Mouse (Mus musculus) A20 (cell line): Measurements from ENCODE around the gene Gjc3.
"Not testable (repeated sequence)": the region's sequence is repeated elsewhere in the genome, so short reads cannot be mapped to it uniquely, and the experiment has no call there.

ENCODE experiments used
- DNase-seq: peaks from one replicate; pipeline ENCODE4 v3.0.0-alpha.2; 2011; ENCODE audit warnings: low read depth, low spot score

The Gjc3 gene

DNA sequence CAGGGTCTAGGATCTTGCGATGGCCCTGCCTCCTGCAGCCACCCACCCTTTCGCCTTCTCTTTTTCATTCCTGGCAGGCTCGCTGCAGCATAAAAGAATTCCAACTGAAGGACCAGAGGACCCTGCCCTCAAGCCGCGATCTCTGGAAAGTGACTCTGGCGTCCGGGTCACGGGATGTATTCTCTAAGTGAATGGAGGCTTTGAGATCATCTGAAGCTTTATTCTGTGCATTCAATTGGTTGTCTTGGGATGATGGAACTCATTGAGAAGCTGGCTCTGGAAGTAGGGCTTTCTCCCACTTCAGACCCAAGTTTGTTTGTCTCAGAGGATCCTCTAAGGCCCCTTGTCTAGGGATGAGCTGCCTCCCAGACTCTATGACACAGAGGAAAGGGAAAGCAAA lies at the start of gene Gjc3:
Gjc3 (minus strand) TSS at position 154 of the 400 bp plus-strand sequence.
- DNase-seq, result no peak

DNA sequence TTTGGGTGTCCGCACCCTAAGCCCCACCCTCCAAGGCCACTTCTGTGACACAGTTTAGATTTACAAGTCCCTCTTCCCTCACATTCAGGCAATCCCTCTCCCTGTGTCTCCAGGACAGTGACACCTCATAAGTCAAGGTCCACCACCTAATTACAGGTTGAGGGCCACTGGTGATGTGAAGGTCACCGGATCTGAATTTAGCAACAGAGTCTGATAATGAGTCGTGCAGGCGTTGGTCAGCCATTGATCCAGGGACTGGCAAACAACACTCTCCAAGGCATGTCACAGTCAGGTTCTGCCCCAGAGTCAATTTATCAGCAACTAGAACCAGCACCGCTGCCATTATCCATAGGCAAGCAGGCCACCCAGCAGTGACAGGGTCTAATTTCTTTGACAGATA lies 49.5 kb upstream of the Gjc3 start:
- DNase-seq, result no peak

- DNase-seq, result no peak
Measured at GRCm38 (mm10) chr5:138009437-138009836, 46.5 kb upstream of the Gjc3 start.

DNA sequence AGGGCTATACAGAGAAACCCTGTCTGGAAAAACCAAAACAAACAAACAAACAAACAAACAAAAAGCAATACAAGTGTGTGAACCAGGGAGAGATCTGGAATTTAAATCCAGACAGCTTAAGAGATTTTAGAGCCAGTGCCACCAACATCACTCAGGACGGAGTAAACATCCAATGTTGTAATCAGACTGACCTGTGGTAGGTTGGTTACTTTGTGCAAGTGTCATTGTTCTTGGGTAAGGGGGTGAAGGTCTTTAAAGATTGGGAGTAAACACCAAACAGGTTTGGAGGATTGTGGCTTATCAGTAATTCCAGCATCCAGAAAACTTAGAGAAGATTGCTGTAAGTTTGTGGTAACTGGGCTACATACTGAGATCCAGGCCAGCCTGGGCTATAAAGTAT lies 23.5 kb upstream of the Gjc3 start:
- no peak for DNase-seq

DNA sequence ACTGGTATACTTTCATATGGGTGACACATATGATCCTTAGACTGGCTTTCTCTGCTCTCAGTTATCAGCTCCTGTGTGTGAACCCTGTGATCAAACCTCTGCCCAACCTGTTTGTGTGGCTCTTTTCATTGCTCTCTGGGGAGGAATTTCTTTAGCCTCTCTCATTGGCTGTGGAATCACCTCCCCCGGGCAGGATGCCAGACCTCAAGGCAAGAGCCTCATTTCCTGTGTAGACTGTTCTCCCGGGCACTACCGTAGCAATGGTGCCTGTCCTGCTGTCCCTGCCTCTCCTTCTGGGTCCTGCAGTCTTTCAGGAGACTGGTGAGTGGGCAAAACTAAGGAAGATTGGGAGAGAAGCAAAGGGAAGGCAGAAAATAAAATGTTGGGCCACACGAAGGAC lies 18.4 kb upstream of the Gjc3 start, which contains the start of gene Azgp1:
Azgp1 (plus strand) TSS at position 221 of the 400 bp plus-strand sequence.
- no peak for DNase-seq

DNA sequence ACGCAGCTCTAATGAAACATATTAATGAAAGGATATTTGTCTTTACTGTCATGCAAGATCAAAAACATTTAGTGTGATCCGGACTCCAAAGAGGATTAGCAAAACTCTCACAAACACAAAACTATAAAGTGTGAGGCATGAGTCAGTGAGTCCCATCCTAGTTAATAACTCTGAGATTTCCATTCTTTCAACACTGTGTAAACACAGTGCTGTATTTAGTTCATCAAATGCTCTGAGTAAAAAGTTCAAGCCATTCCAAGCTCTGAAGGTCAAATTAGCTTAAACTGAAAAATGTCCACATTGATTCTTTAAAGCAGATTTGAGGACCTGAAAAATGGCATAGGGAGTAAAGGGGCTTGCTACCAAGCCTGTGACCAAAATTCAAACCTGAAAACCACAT lies 16.2 kb upstream of the Gjc3 start:
- DNase-seq, result no peak

DNA sequence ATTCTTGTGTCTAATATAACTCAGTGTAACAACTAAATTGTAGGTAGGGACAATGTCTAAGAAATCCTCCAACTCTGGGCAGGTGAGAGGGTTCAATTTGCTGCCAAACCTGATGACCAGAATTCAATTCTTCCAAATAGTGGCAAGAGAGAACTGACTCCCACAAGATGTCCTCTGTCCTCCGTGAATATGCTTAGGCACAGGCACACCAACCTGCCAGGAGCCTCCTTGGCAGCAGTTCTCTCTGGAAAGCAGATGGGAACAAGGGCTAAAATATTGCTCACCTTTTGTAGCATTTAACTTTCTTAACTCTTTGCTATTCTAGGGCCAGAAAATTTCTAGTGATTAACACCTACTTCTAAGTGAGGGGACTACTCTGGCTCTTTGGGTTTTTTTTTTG lies 14.4 kb upstream of the Gjc3 start:
- DNase-seq, result no peak

DNA sequence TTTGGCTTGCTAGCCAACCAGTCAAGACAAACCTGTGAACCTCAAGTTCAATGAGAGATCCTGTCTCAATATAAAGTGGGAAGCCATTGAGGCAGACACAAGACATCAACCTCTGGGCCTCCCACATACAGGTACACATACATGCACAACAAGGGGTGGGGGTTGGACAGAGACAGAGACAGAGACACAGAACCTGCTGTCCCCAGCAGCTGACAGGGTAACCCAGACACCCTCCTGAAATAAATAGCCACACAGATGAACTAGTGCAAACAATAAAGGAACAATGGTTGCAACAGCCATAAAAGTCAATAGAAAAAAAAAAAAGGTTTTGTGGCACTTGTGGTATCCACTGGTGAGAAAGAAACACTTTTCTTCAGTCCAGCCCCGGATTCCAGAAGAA lies 12.5 kb upstream of the Gjc3 start:
- DNase-seq, result no peak

- DNase-seq, result no peak
Measured at GRCm38 (mm10) chr5:137974724-137975123, 11.8 kb upstream of the Gjc3 start.

DNA sequence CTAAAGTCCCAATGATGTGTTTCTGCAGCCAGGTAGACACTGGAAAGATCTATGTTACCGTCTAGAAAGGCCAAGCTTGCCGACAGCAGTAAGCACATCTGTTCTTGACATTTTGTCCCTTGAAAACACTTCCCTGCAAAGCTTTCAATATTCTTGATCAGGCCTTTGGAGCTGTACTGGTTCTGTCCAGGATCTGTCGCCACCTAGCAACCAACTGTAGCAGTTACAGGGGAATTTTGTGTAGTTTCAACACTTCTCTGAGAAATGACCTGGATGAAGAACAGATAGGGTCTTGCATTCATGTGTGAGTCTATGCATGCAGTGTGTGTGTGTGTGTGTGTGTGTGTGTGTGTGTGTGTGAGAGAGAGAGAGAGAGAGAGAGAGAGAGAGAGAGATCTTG lies 10.8 kb upstream of the Gjc3 start:
- peak; percentile 26 for DNase-seq

DNA sequence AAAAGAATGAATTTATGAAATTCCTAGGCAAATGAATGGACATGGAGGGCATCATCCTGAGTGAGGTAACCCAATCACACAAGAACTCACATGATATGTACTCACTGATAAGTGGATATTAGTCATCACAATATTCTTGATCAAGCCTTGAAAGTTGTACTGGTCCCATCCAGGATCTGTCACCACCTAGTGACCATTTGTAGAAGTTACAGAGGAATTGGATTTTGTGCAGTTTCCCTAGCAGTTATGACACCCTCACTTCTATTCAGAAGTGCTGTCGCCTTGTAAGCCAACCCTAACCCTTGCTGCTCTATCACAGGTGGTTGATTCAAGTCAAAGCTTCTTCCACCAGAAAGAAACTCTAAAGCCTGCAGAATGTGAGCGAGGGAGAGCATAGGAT lies 10.3 kb upstream of the Gjc3 start:
- DNase-seq, result peak; percentile 37

- no peak for DNase-seq
Measured at GRCm38 (mm10) chr5:137966492-137966891, 3.6 kb upstream of the Gjc3 start.

DNA sequence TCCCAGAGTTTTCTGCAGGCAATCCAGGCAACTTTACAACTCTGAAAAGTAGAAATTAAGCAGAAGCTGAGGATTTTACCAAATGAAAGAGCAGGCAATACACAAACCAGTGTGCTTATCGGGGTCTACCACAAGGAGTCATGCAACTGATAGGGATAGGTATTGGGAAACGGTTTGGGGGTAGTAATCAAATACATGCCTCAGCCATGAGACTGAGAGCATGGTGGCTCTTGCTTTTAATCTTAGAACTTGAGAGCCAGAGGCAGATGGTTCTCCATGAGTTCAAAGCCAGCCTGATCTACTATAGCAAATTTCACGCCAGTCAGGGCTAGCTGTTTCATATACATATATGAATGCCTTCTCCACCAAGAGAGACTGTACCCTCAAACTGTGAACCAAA lies 6.5 kb downstream of the Gjc3 start:
- DNase-seq, result no peak

DNA sequence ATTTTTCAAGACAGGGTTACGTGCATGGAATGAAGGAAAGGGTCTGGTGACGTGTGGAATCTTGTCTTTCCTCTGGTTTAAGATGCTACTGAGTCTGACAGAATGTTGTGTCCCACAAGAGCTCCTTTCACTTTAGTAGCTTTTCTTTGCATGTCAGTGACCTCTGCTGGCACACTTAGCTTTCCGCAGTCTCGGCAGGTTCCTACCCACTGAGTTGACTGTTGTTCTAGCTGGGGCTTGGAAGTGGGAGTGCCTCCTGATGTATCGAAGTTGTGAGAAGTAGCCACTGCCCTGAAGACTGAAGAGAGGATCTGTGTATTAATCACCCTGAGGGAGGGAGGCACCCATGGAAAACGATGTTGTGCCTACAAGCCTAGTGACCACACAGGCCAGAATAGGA lies 11.7 kb downstream of the Gjc3 start:
- DNase-seq, result peak; percentile 21

- DNase-seq, result no peak
Measured at GRCm38 (mm10) chr5:137947303-137947702, 15.6 kb downstream of the Gjc3 start.

GRCm38 (mm10) chr5:137943133-137943532 lies 19.8 kb downstream of the Gjc3 start:
- no peak for DNase-seq

GRCm38 (mm10) chr5:137940948-137941347 lies 21.9 kb downstream of the Gjc3 start:
- no peak for DNase-seq

GRCm38 (mm10) chr5:137937238-137937637 lies 25.7 kb downstream of the Gjc3 start:
- DNase-seq, result peak; percentile 39

- DNase-seq, result no peak
Measured at GRCm38 (mm10) chr5:137936486-137936885, 26.4 kb downstream of the Gjc3 start.

GRCm38 (mm10) chr5:137933934-137934333 lies 29.0 kb downstream of the Gjc3 start:
- DNase-seq, result not testable (repeated sequence)

GRCm38 (mm10) chr5:137928439-137928838 lies 34.5 kb downstream of the Gjc3 start:
- DNase-seq, result no peak

GRCm38 (mm10) chr5:137922171-137922570 lies 40.7 kb downstream of the Gjc3 start:
- DNase-seq, result no peak

DNA sequence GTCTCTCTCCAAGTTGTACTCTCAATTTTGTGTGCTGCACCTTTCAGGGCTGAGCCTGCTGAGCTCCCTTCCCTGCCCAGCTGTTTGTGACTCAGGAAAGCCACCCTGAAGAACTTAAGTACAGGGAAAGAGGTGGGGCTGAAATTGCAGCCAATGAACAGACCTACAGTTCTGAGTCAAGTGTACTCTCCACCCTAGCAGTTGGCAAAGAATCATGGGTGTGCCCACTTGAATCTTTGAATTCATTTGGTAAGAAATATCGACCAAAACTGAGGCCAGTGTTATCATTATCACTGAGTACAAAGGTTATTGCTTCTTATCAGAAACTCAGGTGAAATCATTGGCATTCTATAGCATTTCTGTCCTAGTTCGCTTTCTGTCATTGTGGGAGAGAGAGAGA lies 41.4 kb downstream of the Gjc3 start, which contains the start of gene Cyp3a13:
Cyp3a13 (minus strand) TSS at position 88 of the 400 bp plus-strand sequence.
- DNase-seq, result no peak

DNA sequence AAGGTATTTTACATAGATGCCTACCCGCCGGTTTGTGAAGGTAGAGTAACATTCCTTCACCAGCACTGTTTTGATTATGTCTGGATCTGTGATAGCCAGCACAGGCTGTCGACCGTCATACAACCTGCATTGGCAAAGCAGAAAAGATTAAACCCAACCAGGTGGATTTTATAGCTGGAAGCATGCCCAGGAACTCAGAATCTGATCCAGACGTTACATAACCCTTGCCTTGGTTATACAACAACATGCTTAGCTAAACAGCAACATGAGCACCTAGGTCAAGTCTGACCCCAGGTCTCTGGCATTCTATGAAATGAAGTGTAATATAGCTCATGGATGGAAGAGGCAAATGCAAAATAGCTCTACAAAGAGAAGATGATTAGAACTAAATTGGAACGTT lies 47.3 kb downstream of the Gjc3 start:
- DNase-seq, result no peak
